Mouse (Mus musculus) lung, postnatal 10 days (tissue): Measurements from ENCODE around the gene Micu2.
"Not testable (repeated sequence)": the region's sequence is repeated elsewhere in the genome, so short reads cannot be mapped to it uniquely, and the experiment has no call there.

ENCODE experiments used
- DNase-seq: peaks from one replicate; pipeline ENCODE4 v3.0.0; 2021

The Micu2 gene

GRCm38 (mm10) chr14:57951089-57951488, 48.0 kb downstream of the Micu2 start:
- DNase-seq = peak; percentile 34

- DNase-seq = no peak
These were observed 53.2 kb downstream of the Micu2 start for GRCm38 (mm10) chr14:57945834-57946233.

- DNase-seq = no peak
These were observed 61.8 kb downstream of the Micu2 start for GRCm38 (mm10) chr14:57937297-57937696.

GRCm38 (mm10) chr14:57934666-57935065, 64.4 kb downstream of the Micu2 start:
- DNase-seq = no peak

GRCm38 (mm10) chr14:57933608-57934007, 65.5 kb downstream of the Micu2 start:
- no peak for DNase-seq

GRCm38 (mm10) chr14:57932881-57933443, 66.1 kb downstream of the Micu2 start:
- no peak for DNase-seq

- peak; percentile 41 for DNase-seq
These were observed 77.5 kb downstream of the Micu2 start for GRCm38 (mm10) chr14:57921428-57922131.

- no peak for DNase-seq
These were observed 78.3 kb downstream of the Micu2 start for GRCm38 (mm10) chr14:57920568-57921310.

GRCm38 (mm10) chr14:57919148-57919875, 79.8 kb downstream of the Micu2 start:
- no peak for DNase-seq

GRCm38 (mm10) chr14:57915341-57915740, 83.7 kb downstream of the Micu2 start:
- DNase-seq = no peak

GRCm38 (mm10) chr14:57912211-57913007, 86.7 kb downstream of the Micu2 start:
- DNase-seq = not testable (repeated sequence)

GRCm38 (mm10) chr14:57911787-57912186, 87.3 kb downstream of the Micu2 start:
- not testable (repeated sequence) for DNase-seq

- no peak for DNase-seq
These were observed 87.7 kb downstream of the Micu2 start for GRCm38 (mm10) chr14:57911316-57911715.

GRCm38 (mm10) chr14:57910501-57911068, 88.5 kb downstream of the Micu2 start:
- peak; percentile 93 for DNase-seq

- no peak for DNase-seq
These were observed 89.8 kb downstream of the Micu2 start for GRCm38 (mm10) chr14:57909297-57909696.

GRCm38 (mm10) chr14:57908431-57908830, 90.6 kb downstream of the Micu2 start:
- DNase-seq = peak; percentile 41

GRCm38 (mm10) chr14:57901998-57902397, 97.1 kb downstream of the Micu2 start:
- DNase-seq = no peak

GRCm38 (mm10) chr14:57896882-57897281, 102.2 kb downstream of the Micu2 start:
- DNase-seq = no peak

- DNase-seq = not testable (repeated sequence)
These were observed 102.8 kb downstream of the Micu2 start for GRCm38 (mm10) chr14:57896088-57896871.

GRCm38 (mm10) chr14:57894346-57894745, 104.7 kb downstream of the Micu2 start:
- no peak for DNase-seq

- no peak for DNase-seq
These were observed 106.1 kb downstream of the Micu2 start for GRCm38 (mm10) chr14:57892961-57893360.
